Mouse (Mus musculus): ENCODE data around the gene Krt8.

Gene Krt8

DNA sequence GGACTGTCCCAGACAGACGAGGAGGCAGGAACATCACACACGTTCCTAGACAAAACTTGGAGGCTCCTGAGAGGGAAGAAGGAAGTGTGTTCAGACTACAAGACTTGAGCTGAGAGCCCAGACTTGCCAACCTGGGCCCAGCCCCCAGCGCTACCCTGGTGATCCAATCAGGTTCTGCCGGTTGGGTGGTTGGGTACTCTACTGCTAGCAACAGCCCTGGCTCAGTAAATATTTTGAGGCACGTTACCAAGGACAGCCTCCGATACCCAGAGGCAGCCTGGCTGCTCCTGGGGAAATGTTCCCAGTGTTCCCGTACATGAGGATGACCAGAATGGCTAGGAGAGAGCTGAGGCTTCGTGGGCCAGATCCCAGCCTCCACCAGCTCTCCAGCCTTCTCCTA, 37.5 kb downstream of the Krt8 start:
- ChIA-PET CTCF (interaction anchor here in 2 of 4 experiments (0.8 to 1.6 kb wide), 3 partner anchors 194 to 640 kb away, joined by 4 to 5 read pairs (median 4); no protein-coding TSS in a partner anchor), POLR2A (interaction anchor here in 1 of 4 experiments (0.6 to 1.7 kb wide), 3 partner anchors 14 to 116 kb away, joined by 3 to 4 read pairs (median 3); partner anchors contain the start of gene Krt1)

DNA sequence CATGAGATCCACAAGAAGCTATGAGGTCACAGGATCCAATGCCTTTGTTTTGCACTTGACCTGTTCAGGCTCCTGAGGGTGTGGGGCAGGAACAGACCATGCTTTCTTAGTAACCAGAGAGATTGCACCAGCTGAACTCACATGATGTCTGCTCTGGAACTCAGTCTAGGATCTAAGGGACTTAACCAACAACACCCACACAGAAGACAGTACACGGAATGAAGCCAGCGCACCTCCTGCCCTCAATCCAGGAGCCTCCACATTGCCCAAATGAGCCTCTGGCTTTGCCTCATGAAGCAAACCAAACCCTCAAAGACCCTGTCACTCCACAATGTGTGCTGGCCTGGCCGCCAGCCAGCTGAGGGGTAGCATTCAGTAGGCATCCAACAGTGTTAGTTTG, 45.4 kb downstream of the Krt8 start:
- ChIA-PET POLR2A (interaction anchor here in 1 of 4 experiments (0.5 kb wide), 1 partner anchor 424 kb away, joined by 3 read pairs; no protein-coding TSS in a partner anchor), CTCF (interaction anchor here in 2 of 4 experiments (0.6 to 1.0 kb wide), 3 partner anchors 15 to 463 kb away, joined by 3 to 16 read pairs (median 3); no protein-coding TSS in a partner anchor)

DNA sequence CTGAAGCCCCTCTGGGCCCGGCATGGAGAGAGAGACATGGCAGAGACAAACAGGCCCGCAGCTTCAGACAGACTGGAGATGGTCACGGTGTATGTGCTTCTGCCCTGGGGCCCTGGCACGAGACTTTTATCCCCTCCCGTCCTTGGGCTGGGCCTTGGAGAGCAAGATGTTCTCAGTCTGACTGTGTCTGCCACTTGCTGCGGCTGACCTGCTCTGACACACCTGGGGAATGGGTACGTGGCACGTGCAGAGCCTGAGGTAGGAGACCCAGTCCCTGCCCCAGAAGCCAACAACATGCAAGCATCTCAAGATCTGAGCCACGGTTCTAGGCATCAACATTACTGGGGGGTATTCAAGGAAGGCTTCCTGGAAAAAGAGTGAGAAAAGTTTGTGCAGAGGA, 50.1 kb downstream of the Krt8 start, which contains the start of gene Krt78:
TSS of gene Krt78 (minus strand) at position 101 of the 400 bp plus-strand sequence.
- ChIA-PET POLR2A (no interaction called here), CTCF (no interaction called here)

DNA sequence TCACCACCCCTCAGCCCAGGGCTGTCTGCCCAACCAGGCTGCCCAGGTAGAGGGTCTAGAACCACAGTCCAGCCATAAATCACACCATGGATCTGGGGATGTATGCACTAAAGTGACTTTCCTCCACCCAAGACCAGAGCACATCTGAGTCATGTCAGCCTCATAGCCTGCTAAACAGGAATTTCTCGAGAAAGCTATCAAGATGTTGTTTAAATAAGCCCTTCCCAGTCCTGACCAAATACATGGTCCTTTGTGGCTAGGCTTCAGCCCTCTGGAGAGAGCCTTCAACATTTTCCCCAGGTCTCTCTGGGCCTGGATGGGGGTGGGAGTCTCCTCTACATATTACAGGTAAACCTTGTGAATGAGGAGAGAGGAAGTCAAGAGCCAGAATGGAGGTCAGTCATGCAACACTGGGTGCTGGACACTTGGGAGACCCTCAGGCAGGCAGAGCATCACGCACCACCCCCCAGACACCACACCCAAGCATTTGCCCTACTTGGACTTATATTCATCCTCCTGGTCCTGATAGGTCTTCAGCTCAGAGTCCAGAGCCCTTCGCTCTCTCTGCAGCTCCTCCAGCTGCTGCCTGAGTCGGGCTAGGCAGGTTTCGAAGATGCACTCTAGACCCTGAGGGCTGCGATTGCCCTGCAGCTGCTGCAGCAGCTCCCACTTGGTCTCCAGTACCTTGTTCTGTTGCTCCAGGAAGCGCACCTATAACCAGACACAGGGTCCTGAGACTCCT, 51.4 kb downstream of the Krt8 start:
- POLR2A ChIA-PET: no interaction called here
- CTCF ChIA-PET: interaction anchor here in 1 of 4 experiments (0.7 kb wide), 1 partner anchor 97 kb away, joined by 3 read pairs; no protein-coding TSS in a partner anchor

All from embryonic stem cell, embryonic (primary cell).